Mouse (Mus musculus) small intestine, adult 2 months (tissue): ENCODE results near the gene Zc3hav1l.

Experiments used
- CTCF ChIP-seq: fragments of 200-500 bp; IDR thresholded peaks from 2 replicates; pipeline ENCODE4 v1.5.1; 2012; ENCODE audit warnings: low read depth, mild to moderate bottlenecking, control low read depth, inconsistent platforms, low read length, moderate library complexity, mixed read lengths; ENCODE audit not compliant: insufficient replicate concordance, insufficient read length; ENCODE audit errors: extremely low read depth
- POLR2A ChIP-seq: fragments of 200-500 bp; IDR thresholded peaks from 2 replicates; pipeline ENCODE4 v1.6.1; 2012; ENCODE audit warnings: low read depth, mild to moderate bottlenecking, control low read depth, inconsistent platforms, low read length, moderate library complexity

- no peak for TF ChIP-seq CTCF
- TF ChIP-seq POLR2A: no peak
These were observed 42.9 kb upstream of the Zc3hav1l start for GRCm38 (mm10) chr6:38341751-38342665.
